In genomic region chr2:66336396-66336795, GRCm38 (mm10) we compare ENCODE assay signal across 14 mouse cellular contexts.
A peak's percentile ranks its signal among the peaks of the same experiment; 100 is the strongest.
DNase-seq lines count a peak whose midpoint lies in the region; ATAC-seq and TF ChIP-seq lines count a peak whose summit lies in the region.
"Had no signal": no experiment of that assay in that cellular context is flagged by ENCODE, and none has a peak within 500 bp of the region (broad histone marks: within the 10 kb centered on the region; RNA-seq: fewer than 3 reads in every experiment).

No protein-coding gene starts in this region.

- H3K4me1 ChIP-seq in intestine, postnatal 0 days (replicated peaks; ENCODE audit: control insufficient read depth, insufficient read depth, low read length): no peaks in the 10 kb centered on the region
- H3K4me1 ChIP-seq in intestine, embryonic 16.5 days (ENCODE audit: control insufficient read depth, insufficient read depth, low read length): no peaks in the 10 kb centered on the region
- H3K4me1 ChIP-seq in CH12.LX (ENCODE audit: control insufficient read depth in 1 of 2, insufficient read depth in 2 of 2): no peaks in the 10 kb centered on the region
- H3K4me1 ChIP-seq: forebrain, embryonic 12.5 days; liver, embryonic 13.5 days; stomach, embryonic 15.5 days had no signal

- H3K9ac ChIP-seq in intestine, postnatal 0 days (ENCODE audit: low read depth, low read length): no peak overlapping the region
- no peak overlapping the region for H3K9ac ChIP-seq in intestine, embryonic 16.5 days (ENCODE audit: low read depth, low read length)
- H3K9ac ChIP-seq in CH12.LX (ENCODE audit: insufficient read depth, low read depth): no peak overlapping the region
- H3K9ac ChIP-seq: forebrain, embryonic 12.5 days; liver, embryonic 13.5 days; stomach, embryonic 15.5 days had no signal

- no peaks in the 10 kb centered on the region for H3K36me3 ChIP-seq in intestine, postnatal 0 days (ENCODE audit: control insufficient read depth, insufficient read depth)
- no peaks in the 10 kb centered on the region for H3K36me3 ChIP-seq in intestine, embryonic 16.5 days (ENCODE audit: control insufficient read depth, insufficient read depth, low read length)
- H3K36me3 ChIP-seq in CH12.LX (replicated peaks in 1 of 2; ENCODE audit: control insufficient read depth in 1 of 2, insufficient read depth in 1 of 2, low read length in 1 of 2): no peaks in the 10 kb centered on the region
- H3K36me3 ChIP-seq: forebrain, embryonic 12.5 days; liver, embryonic 13.5 days; stomach, embryonic 15.5 days had no signal

- H3K4me2 ChIP-seq in intestine, postnatal 0 days (replicated peaks; ENCODE audit: low read depth): no peak overlapping the region
- no peak overlapping the region for H3K4me2 ChIP-seq in intestine, embryonic 16.5 days (ENCODE audit: low read depth, low read length)
- H3K4me2 ChIP-seq in CH12.LX (ENCODE audit: insufficient read depth, low read depth, poor library complexity, severe bottlenecking): no peak overlapping the region
- H3K4me2 ChIP-seq: forebrain, embryonic 12.5 days; liver, embryonic 13.5 days; stomach, embryonic 15.5 days had no signal

- WGBS in intestine, postnatal 0 days: 73% methylated on average over 6 of the region's 6 CpGs
- WGBS in intestine, embryonic 16.5 days: 75% methylated on average over 6 of the region's 6 CpGs

- no peak overlapping the region for H3K27ac ChIP-seq in intestine, postnatal 0 days (ENCODE audit: low read depth, low read length)
- no peak overlapping the region for H3K27ac ChIP-seq in intestine, embryonic 16.5 days (ENCODE audit: low read length)
- no peak overlapping the region for H3K27ac ChIP-seq in CH12.LX (ENCODE audit: insufficient read depth, low read depth)
- H3K27ac ChIP-seq: forebrain, embryonic 12.5 days; liver, embryonic 13.5 days; macrophage; stomach, embryonic 15.5 days had no signal

- in situ Hi-C loops in CH12.LX (cut with MboI; ENCODE audit: low pct_ligation_motif_present, low pct_unique_long_range_greater_than_20kb, low sequenced_read_pairs): no loop called here

- TF ChIP-seq POLR2A in CH12.LX (IDR thresholded peaks at IDR 0.05; ENCODE audit: low read depth, low read length): no peak

- peak; percentile 17 for TF ChIP-seq RAD21 in CH12.LX (IDR thresholded peaks at IDR 0.05; ENCODE audit: low read depth, low read length)

- TF ChIP-seq CTCF in intestine, postnatal 0 days (IDR thresholded peaks at IDR 0.05; ENCODE audit: low read depth): peak; percentile 39
- TF ChIP-seq CTCF in CH12.LX (conservative IDR thresholded peaks at IDR 0.05 in 1 of 2, IDR thresholded peaks at IDR 0.05 in 1 of 2; ENCODE audit: low read depth in 2 of 2, low read length in 2 of 2): peak in 1 of 2 experiments; percentile 35; a peak in 2 of 4 replicates

- H3K4me3 ChIP-seq in intestine, postnatal 0 days (ENCODE audit: low read depth, low read length): no peak overlapping the region
- H3K4me3 ChIP-seq in intestine, embryonic 16.5 days (ENCODE audit: low read length): no peak overlapping the region
- H3K4me3 ChIP-seq in CH12.LX (replicated peaks in 1 of 3; ENCODE audit: low read depth in 2 of 3, low read length in 2 of 3, poor library complexity in 1 of 3): no peak overlapping the region
- H3K4me3 ChIP-seq: forebrain, embryonic 12.5 days; liver, embryonic 13.5 days; stomach, embryonic 15.5 days had no signal

- TF ChIP-seq EP300 in CH12.LX (IDR thresholded peaks at IDR 0.05; ENCODE audit: low read length): no peak

- DNase-seq in embryo, embryonic 10 days (ENCODE audit: low spot score): peak; percentile 22
- DNase-seq in embryo, embryonic 9.5 days (ENCODE audit: extremely low spot score): no peak
- DNase-seq in CH12.LX (ENCODE audit: extremely low read depth): peak; percentile 20
- DNase-seq in brain, adult 2 months (ENCODE audit: low read depth, low spot score): peak; percentile 66
- no peak for DNase-seq in kidney, adult 11 months
- DNase-seq: adrenal gland, adult 8-10 months; liver, embryonic 13.5 days; thymus, postnatal 36 days had no signal

- no peaks in the 10 kb centered on the region for H3K27me3 ChIP-seq in intestine, postnatal 0 days (replicated peaks; ENCODE audit: control insufficient read depth, insufficient read depth, low read length)
- H3K27me3 ChIP-seq in intestine, embryonic 16.5 days (replicated peaks; ENCODE audit: control insufficient read depth, insufficient read depth, low read length): no peaks in the 10 kb centered on the region
- H3K27me3 ChIP-seq in CH12.LX (replicated peaks): no peaks in the 10 kb centered on the region
- H3K27me3 ChIP-seq: forebrain, embryonic 12.5 days; liver, embryonic 13.5 days; stomach, embryonic 15.5 days had no signal

- H3K79me2 ChIP-seq in CH12.LX (replicated peaks; ENCODE audit: control insufficient read depth, extremely low read depth, insufficient read depth, poor library complexity, severe bottlenecking): no peaks in the 10 kb centered on the region

- dilution Hi-C loops in CH12.LX (cut with MboI; ENCODE audit: extremely low pct_ligation_motif_present, extremely low pct_unique_long_range_greater_than_20kb, low sequenced_read_pairs): no loop called here

- no peaks in the 10 kb centered on the region for H3K9me3 ChIP-seq in intestine, postnatal 0 days (ENCODE audit: control insufficient read depth)
- H3K9me3 ChIP-seq in intestine, embryonic 16.5 days (ENCODE audit: control insufficient read depth, low read length): no peaks in the 10 kb centered on the region
- peaks cover 5% of the 10 kb centered on the region for H3K9me3 ChIP-seq in CH12.LX (replicated peaks; ENCODE audit: low read length)
- H3K9me3 ChIP-seq: forebrain, embryonic 12.5 days; liver, embryonic 13.5 days; stomach, embryonic 15.5 days had no signal

- no peak for ATAC-seq in intestine, postnatal 0 days
- ATAC-seq in intestine, embryonic 16.5 days: no peak
- no peak for ATAC-seq in megakaryocyte progenitor cell, adult 5-6 weeks (replicated peaks; ENCODE audit: poor library complexity)

TF ChIP-seq in CH12.LX, 34 proteins besides CTCF, POLR2A, EP300 and RAD21:
- no peak for TF ChIP-seq USF1 (IDR thresholded peaks at IDR 0.05; ENCODE audit: low read depth, low read length)
- TF ChIP-seq SMC3 (IDR thresholded peaks at IDR 0.05; ENCODE audit: low read depth, low read length): peak; percentile 4; the same call in 1 of the 2 replicates

Comparison
In these comparisons a context has a peak if more than half of its experiments do, and no peak if none do; other contexts are left out.
1. DNase-seq: peak in embryo, embryonic 10 days (single experiment), CH12.LX (single experiment) and brain, adult 2 months (single experiment); none in embryo, embryonic 9.5 days (single experiment) and kidney, adult 11 months (single experiment).